Mouse (Mus musculus) mouse trophoblast stem cell (cell line): Measurements from ENCODE around the gene 4930544D05Rik.

Experiments used
- in situ Hi-C, 2 experiments: fragments of 300-500 bp; cut with MseI, MboI; formaldehyde crosslinking; loops; 2 replicates in 1 of 2; 3 replicates in 1 of 2; pipeline ENCODE4 v1.15.1; 2025

4930544D05Rik gene

GRCm38 (mm10) chr11:70598451-70598953, 17.1 kb upstream of the 4930544D05Rik start:
- in situ Hi-C loops = no loop called here

DNA sequence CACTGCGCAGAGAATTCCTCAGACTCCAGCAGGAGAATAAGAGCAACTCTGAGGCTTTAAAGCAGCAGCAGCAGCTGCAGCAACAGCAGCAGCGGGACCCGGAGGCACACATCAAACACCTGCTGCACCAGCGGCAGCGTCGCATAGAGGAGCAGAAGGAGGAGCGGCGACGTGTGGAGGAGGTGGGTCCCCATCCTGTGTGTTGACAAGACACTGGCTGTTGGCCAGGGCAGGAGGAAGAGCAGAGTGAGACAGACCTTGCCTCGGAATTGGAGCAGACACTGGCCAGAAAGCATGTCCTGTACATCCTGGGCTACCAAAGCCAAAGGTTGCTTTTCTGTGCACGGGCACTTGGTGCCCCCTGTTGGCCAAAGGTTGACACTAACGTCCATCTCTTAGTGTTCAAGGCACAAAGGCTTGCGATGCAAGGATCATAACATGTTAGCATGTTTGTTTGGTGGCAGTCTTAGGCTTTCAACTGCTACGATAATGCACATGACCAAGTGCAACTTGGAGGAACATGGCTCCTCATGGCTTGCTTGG, 10.6 kb upstream of the 4930544D05Rik start:
- in situ Hi-C loops = no loop called here

DNA sequence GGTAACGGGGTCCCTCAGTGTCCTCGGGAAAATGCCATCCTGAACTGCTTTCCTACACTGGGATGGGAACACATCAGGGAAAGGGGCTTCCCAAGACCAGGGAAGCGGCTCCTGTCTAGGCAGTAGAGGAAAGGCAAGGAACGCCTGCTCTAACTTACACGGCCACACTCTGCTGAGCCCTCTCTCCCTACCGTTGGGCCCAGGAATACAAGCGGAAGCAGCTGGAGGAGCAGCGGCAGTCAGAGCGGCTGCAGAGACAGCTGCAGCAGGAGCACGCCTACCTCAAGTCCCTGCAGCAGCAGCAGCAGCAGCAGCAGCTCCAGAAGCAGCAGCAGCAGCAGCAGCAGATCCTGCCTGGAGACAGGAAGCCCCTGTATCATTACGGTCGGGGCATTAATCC, 8.9 kb upstream of the 4930544D05Rik start:
- in situ Hi-C loops = no loop called here

DNA sequence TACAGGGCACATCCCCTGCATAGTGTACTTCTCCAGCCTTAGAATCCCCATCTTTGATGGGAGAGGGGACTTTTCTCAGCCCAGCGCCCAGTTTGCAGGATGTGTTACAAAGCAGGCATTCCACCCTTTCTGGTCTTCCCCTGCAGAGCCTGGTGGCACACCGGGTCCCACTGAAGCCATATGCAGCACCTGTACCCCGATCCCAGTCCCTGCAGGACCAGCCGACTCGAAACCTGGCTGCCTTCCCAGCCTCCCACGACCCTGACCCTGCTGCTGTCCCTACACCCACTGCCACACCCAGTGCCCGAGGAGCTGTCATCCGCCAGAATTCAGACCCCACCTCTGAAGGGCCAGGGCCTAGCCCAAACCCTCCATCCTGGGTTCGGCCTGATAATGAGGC, 8.0 kb upstream of the 4930544D05Rik start:
- in situ Hi-C loops = no loop called here

GRCm38 (mm10) chr11:70608381-70609066, 7.1 kb upstream of the 4930544D05Rik start:
- in situ Hi-C loops = no loop called here

- in situ Hi-C loops = loop anchor here in 1 of 2 experiments (10.0 kb wide), 1 partner anchor 196 kb away; the partner anchor contains the start of gene Pelp1
Observed at GRCm38 (mm10) chr11:70610752-70611151, 4.9 kb upstream of the 4930544D05Rik start.

GRCm38 (mm10) chr11:70612505-70612904, 3.1 kb upstream of the 4930544D05Rik start:
- in situ Hi-C loops = loop anchor here in 1 of 2 experiments (10.0 kb wide), 1 partner anchor 198 kb away; the partner anchor contains the start of gene Pelp1

DNA sequence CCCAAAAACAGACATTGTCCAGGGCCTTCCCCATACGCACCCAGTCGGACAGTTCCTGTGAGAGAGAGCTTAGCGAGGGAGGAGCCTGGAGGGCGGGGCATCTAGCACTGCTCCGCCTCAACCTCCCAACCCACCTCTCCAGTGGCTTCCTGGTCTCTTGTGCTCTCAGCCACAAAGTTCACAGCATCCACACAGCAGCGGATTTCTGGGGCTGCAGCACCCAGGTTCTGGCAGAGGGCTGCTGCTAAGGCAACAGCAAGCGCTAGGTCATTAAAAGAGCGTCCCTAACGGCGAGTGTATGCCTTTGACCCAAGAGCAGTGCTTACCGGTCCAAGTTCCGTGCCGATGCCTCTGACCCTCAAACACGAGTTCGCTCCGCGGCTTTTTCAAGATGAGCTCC, 574 bp upstream of the 4930544D05Rik start:
- in situ Hi-C loops = loop anchor here in 1 of 2 experiments (10.0 kb wide), 1 partner anchor 200 kb away; the partner anchor contains the start of gene Pelp1

DNA sequence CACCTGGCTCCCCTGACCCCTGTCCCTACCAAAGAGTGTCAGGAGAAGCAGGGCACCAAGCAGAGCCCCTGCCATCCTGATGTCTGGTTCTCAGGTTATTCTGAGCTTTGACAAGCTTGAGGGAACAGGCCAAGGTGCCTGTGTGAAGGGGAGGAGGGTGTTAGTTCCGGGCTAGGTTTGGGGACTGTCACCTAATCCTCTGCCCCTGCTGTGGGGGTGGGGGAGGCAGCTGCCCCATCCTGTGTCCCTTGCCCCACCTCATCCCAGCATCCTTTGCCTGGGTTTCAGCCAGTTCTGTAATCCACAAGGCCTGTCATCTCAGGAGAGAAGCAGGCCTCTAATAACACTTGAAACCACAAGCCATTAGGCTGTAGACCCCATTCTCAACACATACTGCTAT, 3.5 kb downstream of the 4930544D05Rik start, which contains the start of gene Chrne:
TSS of gene Chrne (minus strand) at position 116 of the 400 bp plus-strand sequence.
- in situ Hi-C loops = loop anchor here in 1 of 2 experiments (10.0 kb wide), 1 partner anchor 204 kb away; the partner anchor contains the start of gene Pelp1

- in situ Hi-C loops = loop anchor here in 1 of 2 experiments (10.0 kb wide), 1 partner anchor 107 kb away; the partner anchor contains the start of genes Gltpd2 and Vmo1
Observed at GRCm38 (mm10) chr11:70621972-70622814, 6.5 kb downstream of the 4930544D05Rik start.

DNA sequence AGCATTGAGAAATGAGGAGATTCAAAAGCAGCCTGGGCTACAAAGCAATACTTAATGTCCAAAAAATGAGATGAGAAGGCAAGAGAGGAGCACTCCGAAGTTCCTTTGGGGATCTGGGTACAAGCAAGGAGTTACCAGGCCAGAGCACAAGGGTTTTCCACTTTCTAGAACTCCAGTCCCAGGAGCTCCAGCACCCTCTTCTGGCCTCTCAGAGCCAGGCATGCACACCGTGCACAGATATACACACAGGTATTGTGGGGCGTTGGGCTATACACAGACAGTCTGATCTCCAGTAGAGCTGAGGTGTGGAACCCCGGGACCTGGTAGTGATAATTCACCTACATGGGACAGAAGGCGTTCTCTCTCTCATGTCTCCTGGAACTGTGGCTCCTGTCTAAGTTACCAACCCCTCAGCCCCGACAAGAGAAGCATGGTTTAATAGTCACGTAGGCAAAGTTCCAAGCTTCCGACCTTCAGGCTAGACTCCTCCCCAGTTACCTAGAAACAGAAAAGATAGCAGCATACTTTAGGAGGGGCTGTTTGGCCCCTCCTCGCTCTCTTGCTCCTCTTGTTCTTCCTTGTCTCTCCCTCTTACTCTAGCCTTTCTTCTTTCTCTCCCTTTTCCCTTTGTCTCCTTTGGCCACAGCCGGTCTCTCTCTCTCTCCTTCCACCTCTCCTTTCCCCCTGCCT, 7.5 kb downstream of the 4930544D05Rik start:
- in situ Hi-C loops = loop anchor here in 1 of 2 experiments (10.0 kb wide), 1 partner anchor 108 kb away; the partner anchor contains the start of genes Gltpd2 and Vmo1

DNA sequence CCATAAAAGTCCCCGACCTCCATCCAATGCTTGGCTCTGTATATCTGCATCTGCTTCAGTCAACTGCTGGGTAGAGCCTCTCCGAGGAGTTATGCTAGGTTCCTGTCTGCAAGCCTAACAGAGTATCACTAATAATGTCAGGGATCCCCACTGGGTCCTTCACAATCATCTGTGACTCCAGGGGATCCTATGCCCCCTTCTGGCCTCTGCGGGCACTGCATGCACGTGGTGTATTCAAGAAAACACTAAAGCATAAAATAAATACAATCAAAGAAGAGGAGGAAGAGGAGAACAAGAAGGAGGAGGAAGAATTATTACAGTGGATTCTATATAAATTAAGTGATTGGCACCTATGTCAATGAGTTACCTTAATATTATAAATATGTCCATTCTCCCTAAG, 9.8 kb downstream of the 4930544D05Rik start:
- in situ Hi-C loops = loop anchor here in 1 of 2 experiments (5.0 to 10.0 kb wide), 2 partner anchors 111 to 132 kb away; partner anchors contain the start of genes Gltpd2 and Vmo1

DNA sequence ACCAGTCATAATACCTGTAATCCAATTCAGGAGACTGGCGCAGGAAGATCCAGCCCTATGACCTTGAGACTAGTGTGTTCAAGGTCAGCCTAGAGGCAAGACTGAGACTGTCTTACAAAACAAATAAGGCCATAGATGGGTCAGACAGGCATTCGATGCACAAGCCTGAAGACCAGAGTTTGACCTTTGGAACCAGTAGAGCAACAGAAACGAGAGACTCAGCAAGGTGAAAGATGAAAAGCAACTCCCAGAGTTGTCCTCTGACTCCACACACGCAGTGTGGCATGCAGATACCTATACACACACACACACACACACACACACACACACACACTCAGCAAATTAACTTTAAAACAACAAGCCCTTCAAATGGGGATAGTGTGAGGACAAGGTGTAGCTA, 11.2 kb downstream of the 4930544D05Rik start:
- in situ Hi-C loops = loop anchor here in 1 of 2 experiments (5.0 to 10.0 kb wide), 2 partner anchors 112 to 130 kb away; partner anchors contain the start of genes Gltpd2 and Vmo1

DNA sequence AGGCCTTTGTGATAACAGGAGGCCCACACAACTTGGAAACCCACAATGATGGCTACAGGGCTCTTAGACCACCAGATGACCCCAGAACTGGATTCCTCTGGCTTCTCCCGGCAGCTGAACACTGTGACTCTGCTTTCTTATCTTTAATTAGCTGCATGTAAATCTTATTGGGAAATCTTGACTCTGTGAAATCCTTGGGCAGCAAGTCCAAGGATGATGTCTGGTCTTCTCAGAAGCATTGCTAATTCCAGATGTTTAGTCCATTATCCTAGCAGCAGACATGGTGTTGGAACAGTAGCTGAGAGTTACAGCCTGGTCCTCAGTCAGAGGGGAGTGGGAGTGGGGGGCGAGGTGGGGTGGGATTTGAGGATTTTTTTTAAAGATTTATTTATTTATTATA, 12.8 kb downstream of the 4930544D05Rik start:
- in situ Hi-C loops = loop anchor here in 1 of 2 experiments (5.0 to 10.0 kb wide), 2 partner anchors 114 to 129 kb away; partner anchors contain the start of genes Gltpd2 and Vmo1

DNA sequence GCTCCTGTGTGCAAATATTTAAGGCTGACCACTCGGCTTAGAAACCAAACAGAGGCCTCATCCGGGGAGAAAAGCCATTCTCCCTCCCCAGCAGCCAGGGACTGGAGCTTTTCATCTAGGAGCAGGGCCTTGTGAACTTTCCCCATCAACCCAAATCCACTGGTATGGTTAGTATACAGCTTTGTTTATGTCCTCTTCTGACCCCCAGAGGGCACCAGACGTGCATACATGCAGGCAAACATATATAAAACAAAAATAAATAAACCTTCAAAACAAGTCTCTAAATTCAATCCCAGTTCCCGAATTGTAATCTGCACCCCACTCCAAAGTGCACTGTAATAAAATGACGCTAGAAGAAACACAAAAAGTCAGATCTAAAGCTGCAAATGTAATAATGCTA, 13.9 kb downstream of the 4930544D05Rik start:
- in situ Hi-C loops = loop anchor here in 1 of 2 experiments (5.0 to 10.0 kb wide), 2 partner anchors 115 to 128 kb away; partner anchors contain the start of genes Gltpd2 and Vmo1

DNA sequence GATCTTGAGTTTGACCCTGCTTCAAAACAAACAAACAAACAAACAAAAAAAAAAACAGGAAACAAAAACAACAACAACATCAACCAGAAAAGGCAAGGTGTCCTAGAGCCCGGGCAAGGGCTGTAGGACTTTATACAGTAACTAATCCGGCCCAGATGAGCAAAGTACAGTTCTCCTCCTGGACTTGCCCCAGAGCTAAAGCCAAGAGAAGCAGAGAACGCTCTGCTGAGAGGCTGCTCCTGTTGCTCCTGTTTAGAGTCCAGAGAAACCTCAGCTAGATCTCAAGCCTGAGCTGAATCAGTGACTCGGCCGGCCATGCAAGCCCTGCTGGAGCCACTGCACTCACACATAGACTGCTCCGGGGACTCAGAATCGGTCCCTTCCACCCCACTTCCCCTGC, 14.5 kb downstream of the 4930544D05Rik start:
- in situ Hi-C loops = no loop called here

DNA sequence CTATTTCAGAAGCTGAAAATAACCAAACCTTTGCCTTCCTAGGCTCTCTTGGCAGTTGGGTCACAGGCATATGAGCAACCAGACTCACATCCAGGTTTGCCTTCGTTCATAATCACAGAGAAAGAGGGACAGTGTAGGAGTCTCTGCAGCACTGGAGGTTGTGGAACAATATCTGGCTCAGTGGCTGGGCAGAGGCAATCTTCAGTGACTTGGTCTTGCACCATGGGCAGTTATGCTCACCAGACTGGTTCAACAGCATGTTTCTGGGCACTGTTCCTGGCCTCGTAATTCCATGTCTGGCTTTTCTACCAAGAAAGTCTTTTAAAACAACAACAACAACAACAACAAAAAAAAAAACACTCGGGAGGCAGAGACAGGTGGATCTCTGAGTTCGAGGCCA, 20.0 kb downstream of the 4930544D05Rik start:
- in situ Hi-C loops = no loop called here

DNA sequence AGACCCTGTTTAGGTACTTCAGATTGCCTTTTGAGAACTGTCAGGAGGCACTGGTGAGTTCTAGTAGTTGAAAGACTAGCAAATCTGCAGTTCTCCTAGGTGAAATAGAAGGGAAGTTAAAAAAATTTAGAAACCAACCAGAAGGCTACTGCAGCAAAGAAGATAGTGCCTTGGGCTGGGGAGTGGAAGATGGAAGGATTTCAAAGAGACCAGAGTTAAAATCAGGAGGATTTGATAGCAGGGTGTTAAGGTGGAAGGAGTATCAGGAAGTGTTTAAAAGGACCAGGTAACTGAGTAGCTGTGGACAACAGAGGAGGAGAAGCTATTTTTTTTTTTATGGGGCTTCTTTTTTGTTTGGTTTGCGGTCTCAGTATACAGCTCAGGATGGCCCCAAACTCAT, 22.1 kb downstream of the 4930544D05Rik start:
- in situ Hi-C loops = no loop called here

- in situ Hi-C loops = no loop called here
Observed at GRCm38 (mm10) chr11:70638293-70638692, 22.6 kb downstream of the 4930544D05Rik start.

- in situ Hi-C loops = no loop called here
Observed at GRCm38 (mm10) chr11:70638714-70639278, 23.1 kb downstream of the 4930544D05Rik start, which contains the start of gene Gp1ba. Gene Gp1ba, plus strand, starts transcription at chr11:70639122.
